Mouse (Mus musculus): ENCODE measurements around the gene Gnao1. TPM values are rescaled to one million over a fixed set of nuclear protein-coding genes. Genes with fewer than 3 reads are reported as not detected.

Gnao1 gene
- polyA plus RNA-seq, 1 experiment from 2014 or later: 3.7 TPM

GRCm38 (mm10) chr8:93840956-93841752 lies 31.4 kb downstream of the Gnao1 start:
- H3K27ac ChIP-seq (ENCODE audit: low read length): no peak overlapping the region
- H3K9me3 ChIP-seq (ENCODE audit: control insufficient read depth, low read length): no peaks in the 10 kb centered on the region
- no peak overlapping the region for H3K9ac ChIP-seq (ENCODE audit: low read length)
- peak; percentile 71; the same call in 1 of the 2 replicates for ATAC-seq (ENCODE audit: low read depth)
- H3K36me3 ChIP-seq (ENCODE audit: control insufficient read depth, insufficient read depth, low read length): no peaks in the 10 kb centered on the region
- no peak overlapping the region for H3K4me2 ChIP-seq (ENCODE audit: low read depth, low read length)
- H3K27me3 ChIP-seq (ENCODE audit: control insufficient read depth, insufficient read depth, low read depth, low read length): no peaks in the 10 kb centered on the region
- peaks cover 6% of the 10 kb centered on the region for H3K4me1 ChIP-seq (replicated peaks; ENCODE audit: control insufficient read depth, insufficient read depth, low read length)
- WGBS: 30% methylated on average over 10 of the region's 10 CpGs
- H3K4me3 ChIP-seq (ENCODE audit: low read length): no peak overlapping the region

DNA sequence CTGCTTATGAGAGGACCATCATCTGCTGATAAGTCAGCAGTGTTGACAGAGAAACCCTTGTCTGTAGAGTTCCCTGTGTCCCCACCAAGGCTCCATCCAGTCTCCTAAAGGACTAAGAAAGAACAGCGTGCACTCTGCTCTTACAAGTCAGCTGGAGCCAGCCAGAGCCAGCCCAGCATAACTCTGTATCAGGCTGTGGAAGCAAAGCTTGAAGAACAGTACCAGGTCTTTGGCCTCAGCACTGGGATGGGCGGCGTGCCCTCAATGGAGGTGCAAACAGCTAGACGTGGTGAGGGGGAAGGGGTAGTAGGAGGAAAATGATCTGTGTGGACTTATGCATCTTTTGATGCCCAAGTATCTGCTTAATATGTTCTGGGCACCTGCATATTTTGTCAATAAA lies 32.8 kb downstream of the Gnao1 start:
- no peak overlapping the region for H3K9ac ChIP-seq (ENCODE audit: low read length)
- H3K4me1 ChIP-seq (replicated peaks; ENCODE audit: control insufficient read depth, insufficient read depth, low read length): peaks cover 6% of the 10 kb centered on the region
- H3K4me3 ChIP-seq (ENCODE audit: low read length): no peak overlapping the region
- WGBS: 84% methylated on average over 4 of the region's 4 CpGs
- no peak overlapping the region for H3K4me2 ChIP-seq (ENCODE audit: low read depth, low read length)
- no peaks in the 10 kb centered on the region for H3K36me3 ChIP-seq (ENCODE audit: control insufficient read depth, insufficient read depth, low read length)
- H3K9me3 ChIP-seq (ENCODE audit: control insufficient read depth, low read length): no peaks in the 10 kb centered on the region
- H3K27me3 ChIP-seq (ENCODE audit: control insufficient read depth, insufficient read depth, low read depth, low read length): no peaks in the 10 kb centered on the region
- no peak for ATAC-seq (ENCODE audit: low read depth)
- H3K27ac ChIP-seq (ENCODE audit: low read length): no peak overlapping the region

GRCm38 (mm10) chr8:93843858-93844502 lies 34.2 kb downstream of the Gnao1 start:
- no peak overlapping the region for H3K4me2 ChIP-seq (ENCODE audit: low read depth, low read length)
- 30% methylated on average over 12 of the region's 12 CpGs for WGBS
- ATAC-seq (ENCODE audit: low read depth): peak; percentile 58; the same call in 1 of the 2 replicates
- no peak overlapping the region for H3K4me3 ChIP-seq (ENCODE audit: low read length)
- H3K36me3 ChIP-seq (ENCODE audit: control insufficient read depth, insufficient read depth, low read length): no peaks in the 10 kb centered on the region
- no peaks in the 10 kb centered on the region for H3K9me3 ChIP-seq (ENCODE audit: control insufficient read depth, low read length)
- H3K27me3 ChIP-seq (ENCODE audit: control insufficient read depth, insufficient read depth, low read depth, low read length): no peaks in the 10 kb centered on the region
- H3K9ac ChIP-seq (ENCODE audit: low read length): no peak overlapping the region
- H3K27ac ChIP-seq (ENCODE audit: low read length): no peak overlapping the region
- peaks cover 6% of the 10 kb centered on the region for H3K4me1 ChIP-seq (replicated peaks; ENCODE audit: control insufficient read depth, insufficient read depth, low read length)

- H3K4me3 ChIP-seq (ENCODE audit: low read length): no peak overlapping the region
- H3K27ac ChIP-seq (ENCODE audit: low read length): no peak overlapping the region
- no peak for ATAC-seq (ENCODE audit: low read depth)
- no peaks in the 10 kb centered on the region for H3K36me3 ChIP-seq (ENCODE audit: control insufficient read depth, insufficient read depth, low read length)
- no peaks in the 10 kb centered on the region for H3K9me3 ChIP-seq (ENCODE audit: control insufficient read depth, low read length)
- H3K27me3 ChIP-seq (ENCODE audit: control insufficient read depth, insufficient read depth, low read depth, low read length): no peaks in the 10 kb centered on the region
- no peak overlapping the region for H3K4me2 ChIP-seq (ENCODE audit: low read depth, low read length)
- WGBS: 71% methylated on average over 1 of the region's 1 CpGs
- H3K4me1 ChIP-seq (replicated peaks; ENCODE audit: control insufficient read depth, insufficient read depth, low read length): peaks cover 6% of the 10 kb centered on the region
- no peak overlapping the region for H3K9ac ChIP-seq (ENCODE audit: low read length)
Observed at GRCm38 (mm10) chr8:93845186-93845585, 35.4 kb downstream of the Gnao1 start.

- WGBS: 54% methylated on average over 11 of the region's 11 CpGs
- no peak overlapping the region for H3K27ac ChIP-seq (ENCODE audit: low read length)
- no peaks in the 10 kb centered on the region for H3K36me3 ChIP-seq (ENCODE audit: control insufficient read depth, insufficient read depth, low read length)
- no peak for ATAC-seq (ENCODE audit: low read depth)
- no peak overlapping the region for H3K4me2 ChIP-seq (ENCODE audit: low read depth, low read length)
- H3K4me3 ChIP-seq (ENCODE audit: low read length): no peak overlapping the region
- H3K4me1 ChIP-seq (replicated peaks; ENCODE audit: control insufficient read depth, insufficient read depth, low read length): no peaks in the 10 kb centered on the region
- no peaks in the 10 kb centered on the region for H3K9me3 ChIP-seq (ENCODE audit: control insufficient read depth, low read length)
- H3K9ac ChIP-seq (ENCODE audit: low read length): no peak overlapping the region
- H3K27me3 ChIP-seq (ENCODE audit: control insufficient read depth, insufficient read depth, low read depth, low read length): no peaks in the 10 kb centered on the region
Observed at GRCm38 (mm10) chr8:93852087-93852645, 42.4 kb downstream of the Gnao1 start.

- no peak overlapping the region for H3K4me3 ChIP-seq (ENCODE audit: low read length)
- no peak overlapping the region for H3K27ac ChIP-seq (ENCODE audit: low read length)
- H3K9me3 ChIP-seq (ENCODE audit: control insufficient read depth, low read length): no peaks in the 10 kb centered on the region
- 72% methylated on average over 9 of the region's 9 CpGs for WGBS
- ATAC-seq (ENCODE audit: low read depth): no peak
- H3K9ac ChIP-seq (ENCODE audit: low read length): no peak overlapping the region
- no peak overlapping the region for H3K4me2 ChIP-seq (ENCODE audit: low read depth, low read length)
- no peaks in the 10 kb centered on the region for H3K27me3 ChIP-seq (ENCODE audit: control insufficient read depth, insufficient read depth, low read depth, low read length)
- H3K4me1 ChIP-seq (replicated peaks; ENCODE audit: control insufficient read depth, insufficient read depth, low read length): no peaks in the 10 kb centered on the region
- no peaks in the 10 kb centered on the region for H3K36me3 ChIP-seq (ENCODE audit: control insufficient read depth, insufficient read depth, low read length)
Observed at GRCm38 (mm10) chr8:93852851-93853461, 43.2 kb downstream of the Gnao1 start.

GRCm38 (mm10) chr8:93854676-93855075 lies 44.9 kb downstream of the Gnao1 start:
- ATAC-seq (ENCODE audit: low read depth): no peak
- H3K36me3 ChIP-seq (ENCODE audit: control insufficient read depth, insufficient read depth, low read length): no peaks in the 10 kb centered on the region

DNA sequence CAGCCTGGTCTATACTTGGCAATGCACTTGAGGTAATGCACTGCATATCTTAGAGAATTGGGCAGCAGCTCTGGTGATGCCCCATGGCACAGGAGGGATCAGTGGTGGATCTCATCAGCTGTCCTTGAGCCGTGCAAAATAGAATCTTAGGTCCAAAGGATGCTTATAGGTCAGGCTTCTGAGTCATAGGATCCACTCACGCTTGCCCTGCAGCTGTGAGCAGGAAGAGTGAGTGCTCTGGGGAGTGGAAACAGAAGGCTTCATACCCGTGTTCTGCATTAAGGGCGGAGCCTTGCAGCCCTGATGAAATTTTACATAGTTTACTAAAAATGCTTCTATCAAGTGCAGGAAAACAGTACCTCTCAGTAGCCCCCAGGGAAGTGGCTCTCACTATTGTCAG lies 45.5 kb downstream of the Gnao1 start:
- Histone ChIP-seq H3K4me1 (replicated peaks; ENCODE audit: control insufficient read depth, insufficient read depth, low read length) (no peaks in the 10 kb centered on the region), H3K4me3 (ENCODE audit: low read length) (no peak overlapping the region), H3K36me3 (ENCODE audit: control insufficient read depth, insufficient read depth, low read length) (no peaks in the 10 kb centered on the region), H3K27ac (ENCODE audit: low read length) (no peak overlapping the region), H3K27me3 (ENCODE audit: control insufficient read depth, insufficient read depth, low read depth, low read length) (no peaks in the 10 kb centered on the region), H3K9me3 (ENCODE audit: control insufficient read depth, low read length) (no peaks in the 10 kb centered on the region), H3K9ac (ENCODE audit: low read length) (no peak overlapping the region), H3K4me2 (ENCODE audit: low read depth, low read length) (no peak overlapping the region)
- 43% methylated on average over 4 of the region's 4 CpGs for WGBS
- no peak for ATAC-seq (ENCODE audit: low read depth)

More at GRCm38 (mm10) chr8:93854676-93855075, 44.9 kb downstream of the Gnao1 start:
- Histone ChIP-seq H3K4me3 (ENCODE audit: low read length) (no peak overlapping the region), H3K4me1 (replicated peaks; ENCODE audit: control insufficient read depth, insufficient read depth, low read length) (no peaks in the 10 kb centered on the region), H3K27ac (ENCODE audit: low read length) (no peak overlapping the region), H3K9ac (ENCODE audit: low read length) (no peak overlapping the region), H3K9me3 (ENCODE audit: control insufficient read depth, low read length) (no peaks in the 10 kb centered on the region), H3K4me2 (ENCODE audit: low read depth, low read length) (no peak overlapping the region), H3K27me3 (ENCODE audit: control insufficient read depth, insufficient read depth, low read depth, low read length) (no peaks in the 10 kb centered on the region)
- 20% methylated on average over 5 of the region's 5 CpGs for WGBS

DNA sequence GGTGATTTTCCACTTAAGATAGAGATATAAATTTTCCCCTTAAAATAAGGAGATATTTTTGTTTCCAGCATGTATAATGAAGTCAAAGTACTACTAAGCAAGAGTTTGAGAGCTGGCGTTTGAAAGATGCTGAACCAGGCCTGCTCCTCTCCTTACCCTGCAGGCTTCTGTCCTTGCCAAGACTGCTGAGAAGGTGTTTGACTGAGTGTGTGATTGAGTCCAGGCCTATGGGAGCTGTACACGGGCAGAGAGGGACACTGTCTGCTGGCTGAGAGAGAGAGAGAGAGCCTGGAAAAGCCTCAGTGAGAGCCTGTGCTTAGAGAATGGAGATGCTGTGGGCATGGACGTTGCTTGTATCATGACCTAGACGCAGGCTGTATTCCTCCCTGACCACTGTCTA lies 47.4 kb downstream of the Gnao1 start:
- 75% methylated on average over 4 of the region's 4 CpGs for WGBS
- Histone ChIP-seq H3K4me3 (ENCODE audit: low read length) (no peak overlapping the region), H3K9me3 (ENCODE audit: control insufficient read depth, low read length) (no peaks in the 10 kb centered on the region), H3K9ac (ENCODE audit: low read length) (no peak overlapping the region), H3K36me3 (ENCODE audit: control insufficient read depth, insufficient read depth, low read length) (no peaks in the 10 kb centered on the region), H3K27ac (ENCODE audit: low read length) (no peak overlapping the region), H3K4me1 (replicated peaks; ENCODE audit: control insufficient read depth, insufficient read depth, low read length) (no peaks in the 10 kb centered on the region), H3K27me3 (ENCODE audit: control insufficient read depth, insufficient read depth, low read depth, low read length) (no peaks in the 10 kb centered on the region), H3K4me2 (ENCODE audit: low read depth, low read length) (no peak overlapping the region)
- no peak for ATAC-seq (ENCODE audit: low read depth)
